In genomic region chr3:89624814-89625445, GRCm38 (mm10) we compare ENCODE assay signal across 14 mouse cellular contexts.
DNase-seq lines count a peak whose midpoint lies in the region; ATAC-seq lines count a peak whose summit lies in the region.
"Had no signal": no experiment of that assay in that cellular context is flagged by ENCODE, and none has a peak within 500 bp of the region (broad histone marks: within the 10 kb centered on the region; RNA-seq: fewer than 3 reads in every experiment).

No protein-coding gene starts in this region.

- DNase-seq in midbrain, embryonic 10.5 days (ENCODE audit: low spot score): no peak
- DNase-seq in midbrain, embryonic 11.5 days (ENCODE audit: low spot score, missing footprints): no peak
- peak; percentile 62 for DNase-seq in forebrain, embryonic 14.5 days (ENCODE audit: low spot score)
- no peak for DNase-seq in hindbrain, embryonic 14.5 days (ENCODE audit: low spot score)
- DNase-seq in heart, adult 8-10 months (ENCODE audit: low spot score): no peak
- no peak for DNase-seq in MN1 (ENCODE audit: low spot score)
- DNase-seq in spleen, postnatal 14 days (ENCODE audit: low spot score in 2 of 2): no peak
- DNase-seq: heart, adult 11 months; lung, postnatal 36 days; right cerebral cortex, postnatal 25 days; thymus, adult 18-20 months had no signal

- no peak overlapping the region for H3K4me2 ChIP-seq in midbrain, embryonic 11.5 days
- H3K4me2 ChIP-seq in forebrain, embryonic 14.5 days (ENCODE audit: low read length): no peak overlapping the region
- H3K4me2 ChIP-seq in hindbrain, embryonic 14.5 days (replicated peaks): no peak overlapping the region
- H3K4me2 ChIP-seq: intestine, embryonic 15.5 days; limb, embryonic 13.5 days had no signal

- no peak overlapping the region for H3K9ac ChIP-seq in midbrain, embryonic 11.5 days (ENCODE audit: low read length)
- no peak overlapping the region for H3K9ac ChIP-seq in forebrain, embryonic 14.5 days (ENCODE audit: low read length)
- H3K9ac ChIP-seq in hindbrain, embryonic 14.5 days: peak overlapping the region; percentile 4; the same call in 1 of the 2 replicates
- H3K9ac ChIP-seq: intestine, embryonic 15.5 days; limb, embryonic 13.5 days had no signal

- WGBS in midbrain, embryonic 10.5 days: 80% methylated on average over 5 of the region's 5 CpGs
- WGBS in midbrain, embryonic 11.5 days: 80% methylated on average over 5 of the region's 5 CpGs
- 22% methylated on average over 5 of the region's 5 CpGs for WGBS in forebrain, embryonic 14.5 days
- 53% methylated on average over 5 of the region's 5 CpGs for WGBS in hindbrain, embryonic 14.5 days

- H3K4me1 ChIP-seq in midbrain, embryonic 10.5 days: peaks cover 66% of the 10 kb centered on the region
- H3K4me1 ChIP-seq in midbrain, embryonic 11.5 days (ENCODE audit: control insufficient read depth, insufficient read depth, low read length): peaks cover 32% of the 10 kb centered on the region
- peaks cover 36% of the 10 kb centered on the region for H3K4me1 ChIP-seq in forebrain, embryonic 14.5 days (ENCODE audit: control insufficient read depth, insufficient read depth, low read length)
- H3K4me1 ChIP-seq in hindbrain, embryonic 14.5 days (replicated peaks; ENCODE audit: control insufficient read depth, insufficient read depth, low read length): peaks cover 33% of the 10 kb centered on the region

- H3K36me3 ChIP-seq in midbrain, embryonic 10.5 days: no peaks in the 10 kb centered on the region
- H3K36me3 ChIP-seq in midbrain, embryonic 11.5 days (ENCODE audit: control insufficient read depth, insufficient read depth, low read length): no peaks in the 10 kb centered on the region
- no peaks in the 10 kb centered on the region for H3K36me3 ChIP-seq in forebrain, embryonic 14.5 days (ENCODE audit: control insufficient read depth, insufficient read depth, low read length)
- H3K36me3 ChIP-seq in hindbrain, embryonic 14.5 days (replicated peaks; ENCODE audit: control insufficient read depth, insufficient read depth): no peaks in the 10 kb centered on the region
- H3K36me3 ChIP-seq: intestine, embryonic 15.5 days; limb, embryonic 13.5 days had no signal

- ATAC-seq in midbrain, embryonic 11.5 days (ENCODE audit: low FRiP score): no peak
- ATAC-seq in forebrain, embryonic 14.5 days: peak; percentile 40; the same call in 1 of the 2 replicates
- ATAC-seq in hindbrain, embryonic 14.5 days (ENCODE audit: low FRiP score): no peak
- ATAC-seq: intestine, embryonic 15.5 days had no signal

- H3K27ac ChIP-seq in midbrain, embryonic 10.5 days (replicated peaks): peak overlapping the region; percentile 74
- no peak overlapping the region for H3K27ac ChIP-seq in midbrain, embryonic 11.5 days (ENCODE audit: low read depth, low read length)
- peak overlapping the region; percentile 67 for H3K27ac ChIP-seq in forebrain, embryonic 14.5 days (ENCODE audit: low read depth, low read length)
- H3K27ac ChIP-seq in hindbrain, embryonic 14.5 days: peak overlapping the region; percentile 46
- H3K27ac ChIP-seq: intestine, embryonic 15.5 days; kidney, postnatal 0 days had no signal

- no peaks in the 10 kb centered on the region for H3K27me3 ChIP-seq in midbrain, embryonic 10.5 days (ENCODE audit: low read depth, poor library complexity, severe bottlenecking)
- H3K27me3 ChIP-seq in midbrain, embryonic 11.5 days (ENCODE audit: control insufficient read depth, insufficient read depth, low read length): no peaks in the 10 kb centered on the region
- H3K27me3 ChIP-seq in forebrain, embryonic 14.5 days (replicated peaks; ENCODE audit: control insufficient read depth, insufficient read depth, low read length): no peaks in the 10 kb centered on the region
- no peaks in the 10 kb centered on the region for H3K27me3 ChIP-seq in hindbrain, embryonic 14.5 days (ENCODE audit: control insufficient read depth, insufficient read depth, low read length)
- H3K27me3 ChIP-seq: intestine, embryonic 15.5 days; limb, embryonic 13.5 days had no signal

- H3K9me3 ChIP-seq in midbrain, embryonic 10.5 days (replicated peaks): no peaks in the 10 kb centered on the region
- no peaks in the 10 kb centered on the region for H3K9me3 ChIP-seq in midbrain, embryonic 11.5 days (ENCODE audit: control insufficient read depth, low read length)
- H3K9me3 ChIP-seq in forebrain, embryonic 14.5 days (replicated peaks; ENCODE audit: control insufficient read depth, low read length): no peaks in the 10 kb centered on the region
- H3K9me3 ChIP-seq in hindbrain, embryonic 14.5 days (ENCODE audit: control insufficient read depth, low read length): no peaks in the 10 kb centered on the region
- H3K9me3 ChIP-seq: intestine, embryonic 15.5 days; limb, embryonic 13.5 days had no signal

- no peak overlapping the region for H3K4me3 ChIP-seq in midbrain, embryonic 10.5 days
- no peak overlapping the region for H3K4me3 ChIP-seq in midbrain, embryonic 11.5 days (ENCODE audit: low read depth, low read length)
- no peak overlapping the region for H3K4me3 ChIP-seq in forebrain, embryonic 14.5 days (ENCODE audit: low read depth, low read length)
- H3K4me3 ChIP-seq in hindbrain, embryonic 14.5 days (replicated peaks; ENCODE audit: low read length): no peak overlapping the region
- H3K4me3 ChIP-seq: intestine, embryonic 15.5 days; limb, embryonic 13.5 days had no signal
